Mouse (Mus musculus) forebrain, embryonic 15.5 days (tissue): ENCODE results near the gene Tle6. TPM values are rescaled to one million over a fixed set of nuclear protein-coding genes. Genes with fewer than 3 reads are reported as not detected.

Source experiments
- ATAC-seq: fragments of 200-750 bp; cut with Nextera tagmentation; replicated peaks from 2 replicates; pipeline ENCODE4 v1.8.0; 2017; ENCODE audit warnings: mild to moderate bottlenecking, moderate TSS enrichment, moderate library complexity
- H3K27ac ChIP-seq: fragments of 300-500 bp; sonication (generic); replicated peaks from 2 replicates; pipeline ENCODE4 v1.5.1; 2015; ENCODE audit warnings: mild to moderate bottlenecking, inconsistent platforms
- H3K27me3 ChIP-seq: fragments of 300-500 bp; sonication (generic); 2 replicates; pipeline ENCODE4 v1.6.1; 2015; ENCODE audit warnings: inconsistent platforms
- H3K36me3 ChIP-seq: fragments of 300-500 bp; sonication (generic); 2 replicates; pipeline ENCODE4 v1.6.1; 2015; ENCODE audit warnings: mild to moderate bottlenecking, inconsistent platforms
- H3K4me1 ChIP-seq: fragments of 300-500 bp; sonication (generic); 2 replicates; pipeline ENCODE4 v1.6.1; 2015; ENCODE audit warnings: inconsistent platforms
- H3K4me2 ChIP-seq: fragments of 300-500 bp; sonication (generic); replicated peaks from 2 replicates; pipeline ENCODE4 v1.6.1; 2015; ENCODE audit warnings: mild to moderate bottlenecking, inconsistent platforms
- H3K4me3 ChIP-seq: fragments of 300-500 bp; sonication (generic); 2 replicates; pipeline ENCODE4 v1.5.1; 2015; ENCODE audit warnings: mild to moderate bottlenecking, inconsistent platforms
- H3K9ac ChIP-seq: fragments of 300-500 bp; sonication (generic); replicated peaks from 2 replicates; pipeline ENCODE4 v1.6.1; 2015; ENCODE audit warnings: mild to moderate bottlenecking, inconsistent platforms
- H3K9me3 ChIP-seq: fragments of 300-500 bp; sonication (generic); 2 replicates; pipeline ENCODE4 v1.6.1; 2016; ENCODE audit warnings: inconsistent platforms
- WGBS: fragments of 180-500 bp; shearing (Covaris S2); methylation state at CpG from one replicate; pipeline ENCODE4 v1.1.7; 2015; ENCODE audit warnings: mixed read lengths; 5-methylcytosine and 5-hydroxymethylcytosine counted together
- polyA plus RNA-seq: library from polyadenylated mRNA; unstranded; fragments of >200 nt; fragmentation: Nextera tagmentation; extraction: Ambion mirVana; gene quantifications from 2 replicates; pipeline ENCODE4 v1.2.1, GENCODE M21; 2015

Tle6 gene
- polyA plus RNA-seq, 1 experiment from 2014 or later, result 4.2 TPM

DNA sequence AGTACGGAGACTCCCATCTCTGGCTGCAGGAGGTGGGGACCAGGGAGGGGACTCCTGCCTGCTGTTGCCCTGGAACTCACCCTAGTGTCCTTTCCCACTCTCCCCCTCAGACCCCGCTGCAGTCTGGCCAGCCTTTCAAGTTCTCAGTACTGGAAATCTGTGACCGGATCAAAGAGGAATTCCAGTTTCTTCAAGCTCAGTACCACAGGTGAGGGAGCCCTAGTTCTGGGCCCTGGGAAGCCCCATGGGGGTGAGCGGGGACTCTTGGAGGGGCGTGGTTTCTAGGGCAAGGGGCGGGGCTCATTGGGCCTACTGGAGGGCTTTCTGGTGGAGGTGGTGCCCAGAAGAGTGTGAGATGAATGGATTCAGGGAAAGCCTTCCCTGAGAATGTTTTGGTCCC, 25.2 kb downstream of the Tle6 start:
- peaks cover 48% of the 10 kb centered on the region for H3K4me1 ChIP-seq
- H3K4me2 ChIP-seq, result peak overlapping the region; percentile 72
- ATAC-seq, result no peak
- no peak overlapping the region for H3K27ac ChIP-seq
- H3K27me3 ChIP-seq, result peaks cover 51% of the 10 kb centered on the region
- peak overlapping the region; percentile 64 for H3K4me3 ChIP-seq
- H3K36me3 ChIP-seq, result no peaks in the 10 kb centered on the region
- H3K9ac ChIP-seq, result peak overlapping the region; percentile 68
- 2% methylated on average over 6 of the region's 6 CpGs for WGBS
- no peaks in the 10 kb centered on the region for H3K9me3 ChIP-seq

GRCm38 (mm10) chr10:81575208-81575631, 25.7 kb downstream of the Tle6 start:
- Histone ChIP-seq H3K4me3 (peak overlapping the region; percentile 64), H3K36me3 (no peaks in the 10 kb centered on the region), H3K4me2 (peak overlapping the region; percentile 72), H3K9ac (peak overlapping the region; percentile 68), H3K4me1 (peaks cover 53% of the 10 kb centered on the region), H3K9me3 (no peaks in the 10 kb centered on the region), H3K27ac (peak overlapping the region; percentile 17; the same call in 1 of the 2 replicates), H3K27me3 (peaks cover 50% of the 10 kb centered on the region)
- ATAC-seq, result no peak
- WGBS, result under 1% methylated on average over 30 of the region's 30 CpGs

DNA sequence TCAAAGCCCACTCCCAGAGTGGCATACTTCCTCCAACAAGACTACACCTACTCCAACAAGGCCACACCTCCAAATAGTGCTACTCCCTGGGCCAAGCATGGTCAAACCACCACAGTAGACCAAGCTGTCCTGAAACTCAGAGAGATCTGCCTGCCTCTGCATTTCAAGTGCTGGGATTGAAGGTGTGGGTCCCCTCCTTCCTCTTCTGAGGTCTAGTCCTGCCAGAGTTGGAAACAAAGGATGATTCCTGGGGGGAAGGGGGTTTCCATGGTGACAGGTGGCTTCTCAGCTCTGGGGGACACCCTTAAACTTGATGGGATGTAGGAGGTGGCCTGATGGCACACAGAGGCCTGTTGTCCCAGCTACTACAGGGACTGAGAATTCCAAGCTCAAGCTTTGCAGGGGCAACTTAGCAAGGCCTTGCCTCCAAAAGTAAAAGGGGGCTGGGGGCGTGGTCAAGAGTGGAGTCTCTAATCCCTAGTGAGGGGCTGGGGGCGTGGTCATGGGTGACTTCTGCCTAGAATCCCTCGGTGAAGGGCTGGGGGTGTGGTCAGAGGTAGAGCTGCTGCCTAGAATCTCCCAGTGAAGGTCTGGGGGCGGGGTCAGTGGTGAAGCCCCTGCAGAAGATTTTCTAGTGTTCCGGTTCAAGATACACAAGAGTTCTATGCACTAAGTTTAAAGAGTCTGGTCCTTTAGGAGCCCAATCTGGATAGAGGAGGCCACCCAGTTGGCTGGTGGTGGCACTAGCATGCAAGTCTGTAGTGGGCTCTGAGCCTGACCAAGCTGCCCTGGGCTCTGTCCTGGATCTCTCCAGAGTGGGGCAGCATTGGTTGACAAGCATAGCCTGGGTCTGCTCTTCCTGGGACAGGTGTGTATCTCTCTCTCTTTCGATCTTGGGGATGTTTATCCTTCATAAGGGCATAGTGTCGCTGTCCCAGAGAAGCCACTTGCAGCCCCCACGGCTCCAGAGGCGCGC, 26.5 kb downstream of the Tle6 start, which contains the start of gene Tle2:
Gene Tle2, plus strand, starts transcription at position 481 of the 976 bp plus-strand sequence.
- ATAC-seq, result no peak
- Histone ChIP-seq H3K4me1 (peaks cover 61% of the 10 kb centered on the region), H3K27ac (peak within 1 kb of the TSS; percentile 17; the same call in 1 of the 2 replicates), H3K9me3 (no peaks in the 10 kb centered on the region), H3K4me2 (peak within 1 kb of the TSS; percentile 72), H3K36me3 (no peaks in the 10 kb centered on the region), H3K4me3 (peak within 1 kb of the TSS; percentile 64), H3K27me3 (peaks cover 50% of the 10 kb centered on the region), H3K9ac (peak within 1 kb of the TSS; percentile 68)
- 17% methylated on average over 10 of the region's 10 CpGs for WGBS

DNA sequence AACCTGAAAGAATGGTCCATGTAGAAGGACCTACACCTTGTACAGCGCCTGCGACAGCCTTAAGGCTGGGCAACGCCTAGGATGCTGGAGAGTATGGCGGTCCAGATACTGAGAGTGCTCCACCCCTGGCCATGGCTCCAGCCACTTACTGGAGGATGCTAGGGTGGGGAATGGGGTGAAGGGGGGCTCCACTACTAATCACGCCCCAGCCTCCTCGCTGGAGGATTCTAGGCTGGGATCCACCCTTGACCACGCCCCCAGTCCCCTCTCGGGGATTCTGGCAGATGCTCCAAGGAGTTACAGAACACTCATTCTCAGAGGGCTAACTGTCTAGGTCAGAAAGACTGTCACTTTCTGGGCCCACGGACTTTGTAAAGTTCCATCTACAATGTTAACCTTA, 27.9 kb downstream of the Tle6 start:
- H3K4me1 ChIP-seq, result peaks cover 73% of the 10 kb centered on the region
- ATAC-seq, result no peak
- H3K4me2 ChIP-seq, result no peak overlapping the region
- no peak overlapping the region for H3K9ac ChIP-seq
- H3K27me3 ChIP-seq, result peaks cover 45% of the 10 kb centered on the region
- no peak overlapping the region for H3K4me3 ChIP-seq
- 4% methylated on average over 9 of the region's 9 CpGs for WGBS
- H3K36me3 ChIP-seq, result no peaks in the 10 kb centered on the region
- no peaks in the 10 kb centered on the region for H3K9me3 ChIP-seq
- H3K27ac ChIP-seq, result no peak overlapping the region

GRCm38 (mm10) chr10:81572133-81572671, 28.7 kb downstream of the Tle6 start:
- H3K9ac ChIP-seq, result peak overlapping the region; percentile 25; the same call in 1 of the 2 replicates
- no peaks in the 10 kb centered on the region for H3K9me3 ChIP-seq
- peak overlapping the region; percentile 47 for H3K4me3 ChIP-seq
- no peaks in the 10 kb centered on the region for H3K36me3 ChIP-seq
- peaks cover 78% of the 10 kb centered on the region for H3K4me1 ChIP-seq
- H3K4me2 ChIP-seq, result peak overlapping the region; percentile 89
- 0 out of 2 replicates have a peak, but pooled peaks have one; percentile 1 for ATAC-seq
- H3K27ac ChIP-seq, result peak overlapping the region; percentile 24; the same call in 1 of the 2 replicates
- 5% methylated on average over 9 of the region's 9 CpGs for WGBS
- H3K27me3 ChIP-seq, result peaks cover 48% of the 10 kb centered on the region

GRCm38 (mm10) chr10:81571501-81571876, 29.4 kb downstream of the Tle6 start:
- WGBS, result under 1% methylated on average over 18 of the region's 18 CpGs
- H3K36me3 ChIP-seq, result peaks cover 4% of the 10 kb centered on the region; the same call in 1 of the 2 replicates
- H3K27me3 ChIP-seq, result peaks cover 48% of the 10 kb centered on the region
- H3K9ac ChIP-seq, result peak overlapping the region; percentile 36
- peaks cover 78% of the 10 kb centered on the region for H3K4me1 ChIP-seq
- H3K4me3 ChIP-seq, result peak overlapping the region; percentile 47
- H3K4me2 ChIP-seq, result peak overlapping the region; percentile 89
- no peaks in the 10 kb centered on the region for H3K9me3 ChIP-seq
- peak; percentile 93 for ATAC-seq
- H3K27ac ChIP-seq, result peak overlapping the region; percentile 91

GRCm38 (mm10) chr10:81570831-81571500, 29.9 kb downstream of the Tle6 start:
- peak; percentile 67 for ATAC-seq
- Histone ChIP-seq H3K9ac (peak overlapping the region; percentile 36), H3K4me3 (peak overlapping the region; percentile 47), H3K4me2 (peak overlapping the region; percentile 89), H3K9me3 (no peaks in the 10 kb centered on the region), H3K4me1 (peaks cover 73% of the 10 kb centered on the region), H3K36me3 (peaks cover 9% of the 10 kb centered on the region), H3K27ac (peak overlapping the region; percentile 91), H3K27me3 (peaks cover 43% of the 10 kb centered on the region)
- under 1% methylated on average over 33 of the region's 34 CpGs for WGBS

DNA sequence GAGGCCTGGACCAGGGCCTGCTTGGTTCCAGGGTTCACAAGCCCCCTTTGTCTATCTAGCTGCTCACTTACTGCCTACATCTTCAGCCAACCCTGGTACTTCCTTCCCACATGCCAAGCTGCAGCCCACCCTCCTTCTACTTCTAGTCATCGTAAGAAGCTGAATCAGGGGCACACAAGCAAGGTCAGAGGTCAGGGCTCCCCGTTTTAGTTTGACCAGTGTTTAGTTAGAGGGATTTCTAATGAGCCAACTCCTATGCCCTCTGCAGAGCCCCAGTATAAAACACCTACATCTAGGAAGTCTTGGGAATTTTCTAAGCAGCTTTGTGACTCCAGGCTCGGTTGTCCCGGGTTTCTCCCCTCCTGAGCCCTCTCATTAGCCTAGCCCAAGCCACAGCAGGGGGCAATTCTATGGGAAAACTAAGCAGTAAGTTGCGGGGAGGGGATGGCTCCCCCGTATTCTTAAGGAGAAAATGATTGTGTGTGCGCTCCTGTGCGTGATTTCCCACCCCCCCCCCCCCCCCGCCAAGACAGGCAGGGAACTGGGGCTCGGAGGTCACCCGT, 30.6 kb downstream of the Tle6 start:
- 0% methylated on average over 9 of the region's 11 CpGs for WGBS
- ATAC-seq, result peak; percentile 18; the same call in 1 of the 2 replicates
- peak overlapping the region; percentile 47 for H3K4me3 ChIP-seq
- H3K4me1 ChIP-seq, result peaks cover 67% of the 10 kb centered on the region
- peak overlapping the region; percentile 91 for H3K27ac ChIP-seq
- H3K9me3 ChIP-seq, result no peaks in the 10 kb centered on the region
- peaks cover 41% of the 10 kb centered on the region for H3K27me3 ChIP-seq
- H3K4me2 ChIP-seq, result peak overlapping the region; percentile 89
- H3K9ac ChIP-seq, result peak overlapping the region; percentile 22; the same call in 1 of the 2 replicates
- peaks cover 16% of the 10 kb centered on the region for H3K36me3 ChIP-seq

- Histone ChIP-seq H3K27me3 (peaks cover 46% of the 10 kb centered on the region), H3K9ac (no peak overlapping the region), H3K27ac (peak overlapping the region; percentile 91; the same call in 1 of the 2 replicates), H3K4me2 (no peak overlapping the region), H3K36me3 (peaks cover 22% of the 10 kb centered on the region), H3K9me3 (no peaks in the 10 kb centered on the region), H3K4me3 (no peak overlapping the region), H3K4me1 (peaks cover 62% of the 10 kb centered on the region)
- ATAC-seq, result no peak
- 29% methylated on average over 9 of the region's 9 CpGs for WGBS
These were observed 31.2 kb downstream of the Tle6 start for GRCm38 (mm10) chr10:81569507-81570237.

GRCm38 (mm10) chr10:81568381-81569191, 32.3 kb downstream of the Tle6 start:
- Histone ChIP-seq H3K36me3 (peaks cover 29% of the 10 kb centered on the region), H3K27ac (peak overlapping the region; percentile 33; the same call in 1 of the 2 replicates), H3K9ac (no peak overlapping the region; the same call in 1 of the 2 replicates), H3K4me2 (no peak overlapping the region; the same call in none of the 2 replicates), H3K9me3 (no peaks in the 10 kb centered on the region), H3K4me3 (no peak overlapping the region), H3K27me3 (peaks cover 35% of the 10 kb centered on the region), H3K4me1 (peaks cover 67% of the 10 kb centered on the region)
- ATAC-seq, result no peak
- WGBS, result 4% methylated on average over 16 of the region's 16 CpGs
